9 mouse cellular contexts compared by ENCODE assay signal in the genomic region with DNA sequence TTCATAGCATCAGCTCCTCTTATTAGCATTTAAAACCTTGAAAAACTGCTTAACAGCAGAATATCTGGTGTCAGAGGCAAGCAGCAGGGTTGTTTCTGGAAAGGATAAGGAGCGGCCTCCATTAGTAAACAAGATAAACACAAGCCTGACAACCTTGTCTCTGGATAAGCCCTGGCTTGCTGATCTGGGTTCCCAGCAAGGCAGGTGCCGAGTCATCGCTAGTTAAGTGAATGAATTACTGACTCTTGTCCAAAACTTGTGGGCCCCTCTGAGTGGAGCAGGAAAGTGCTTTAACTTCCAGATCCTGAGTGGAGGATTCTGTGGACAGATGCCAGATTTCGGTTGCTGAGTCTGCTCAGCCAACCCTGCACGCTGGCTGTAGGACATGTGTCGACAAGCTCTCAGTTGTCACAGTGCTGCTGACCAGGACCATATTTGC.
A peak's percentile ranks its signal among the peaks of the same experiment; 100 is the strongest.
DNase-seq lines count a peak whose midpoint lies in the region; ATAC-seq and TF ChIP-seq lines count a peak whose summit lies in the region.
"Had no signal": no experiment of that assay in that cellular context is flagged by ENCODE, and none has a peak within 500 bp of the region (broad histone marks: within the 10 kb centered on the region; RNA-seq: fewer than 3 reads in every experiment).

No protein-coding gene starts in this region.

- H3K4me2 ChIP-seq in hindbrain, embryonic 15.5 days: no peak overlapping the region
- H3K4me2 ChIP-seq in hindbrain, embryonic 13.5 days: no peak overlapping the region

- H3K27me3 ChIP-seq in hindbrain, embryonic 15.5 days: no peaks in the 10 kb centered on the region
- H3K27me3 ChIP-seq in hindbrain, embryonic 13.5 days: no peaks in the 10 kb centered on the region
- H3K27me3 ChIP-seq in embryonic facial prominence, embryonic 10.5 days (replicated peaks; ENCODE audit: low read depth, poor library complexity, severe bottlenecking): no peaks in the 10 kb centered on the region

- H3K36me3 ChIP-seq in hindbrain, embryonic 15.5 days: no peaks in the 10 kb centered on the region
- no peaks in the 10 kb centered on the region for H3K36me3 ChIP-seq in hindbrain, embryonic 13.5 days
- no peaks in the 10 kb centered on the region for H3K36me3 ChIP-seq in embryonic facial prominence, embryonic 10.5 days (replicated peaks)
- H3K36me3 ChIP-seq: G1E had no signal

- 60% methylated on average over 6 of the region's 6 CpGs for WGBS in hindbrain, embryonic 15.5 days
- WGBS in hindbrain, embryonic 13.5 days: 71% methylated on average over 6 of the region's 6 CpGs
- WGBS in embryonic facial prominence, embryonic 10.5 days: 75% methylated on average over 6 of the region's 6 CpGs
- WGBS in lung, adult 2 months: 25% methylated on average over 6 of the region's 6 CpGs

- H3K4me1 ChIP-seq in hindbrain, embryonic 15.5 days (replicated peaks): peaks cover 26% of the 10 kb centered on the region
- H3K4me1 ChIP-seq in hindbrain, embryonic 13.5 days (replicated peaks): peaks cover 17% of the 10 kb centered on the region
- H3K4me1 ChIP-seq in embryonic facial prominence, embryonic 10.5 days: peaks cover 29% of the 10 kb centered on the region
- H3K4me1 ChIP-seq in lung, adult 2 months (ENCODE audit: control insufficient read depth, insufficient read depth, low read length): peaks cover 10% of the 10 kb centered on the region

- TF ChIP-seq POLR2A in lung, adult 2 months (IDR thresholded peaks at IDR 0.05; ENCODE audit: borderline replicate concordance, extremely low read depth, low read depth, low read length): no peak

- no peak for TF ChIP-seq CTCF in lung, adult 2 months (IDR thresholded peaks at IDR 0.05; ENCODE audit: insufficient read depth, low read length)

- no peak for ATAC-seq in hindbrain, embryonic 15.5 days (ENCODE audit: low FRiP score, low read depth)
- ATAC-seq in hindbrain, embryonic 13.5 days (ENCODE audit: low FRiP score): no peak
- no peak for ATAC-seq in granulocyte monocyte progenitor cell, adult 5-6 weeks (replicated peaks; ENCODE audit: poor library complexity, severe bottlenecking)

- no peak for DNase-seq in embryonic facial prominence, embryonic 10.5 days (ENCODE audit: low spot score)
- peak; percentile 43 for DNase-seq in kidney, adult 18-20 months
- peak; percentile 44 for DNase-seq in lung, adult 2 months
- DNase-seq in thymus, postnatal 25 days: no peak
- DNase-seq in B cell, adult 2 months: no peak

- H3K9ac ChIP-seq in hindbrain, embryonic 15.5 days: no peak overlapping the region
- no peak overlapping the region for H3K9ac ChIP-seq in hindbrain, embryonic 13.5 days

- no peak overlapping the region for H3K4me3 ChIP-seq in hindbrain, embryonic 15.5 days
- H3K4me3 ChIP-seq in hindbrain, embryonic 13.5 days: no peak overlapping the region
- no peak overlapping the region for H3K4me3 ChIP-seq in embryonic facial prominence, embryonic 10.5 days
- no peak overlapping the region for H3K4me3 ChIP-seq in lung, adult 2 months (replicated peaks; ENCODE audit: extremely low read depth, low read depth, low read length)

- H3K9me3 ChIP-seq in hindbrain, embryonic 15.5 days: no peaks in the 10 kb centered on the region
- H3K9me3 ChIP-seq in hindbrain, embryonic 13.5 days: no peaks in the 10 kb centered on the region
- no peaks in the 10 kb centered on the region for H3K9me3 ChIP-seq in embryonic facial prominence, embryonic 10.5 days
- H3K9me3 ChIP-seq: G1E had no signal

- H3K27ac ChIP-seq in hindbrain, embryonic 15.5 days (replicated peaks): peak overlapping the region; percentile 72
- H3K27ac ChIP-seq in hindbrain, embryonic 13.5 days: no peak overlapping the region
- 0 out of 2 replicates have a peak overlapping the region, but pooled peaks have one; percentile 20 for H3K27ac ChIP-seq in embryonic facial prominence, embryonic 10.5 days (replicated peaks)

Comparison
In these comparisons a context has a peak if more than half of its experiments do, and no peak if none do; other contexts are left out.
1. DNase-seq: peak in kidney, adult 18-20 months (single experiment) and lung, adult 2 months (single experiment); none in embryonic facial prominence, embryonic 10.5 days (single experiment), thymus, postnatal 25 days (single experiment) and B cell, adult 2 months (0 of 2).